Mouse (Mus musculus) cerebellum, adult 18-20 months (tissue): Measurements from ENCODE around the gene Steap4.
"Not testable (repeated sequence)": the region's sequence is repeated elsewhere in the genome, so short reads cannot be mapped to it uniquely, and the experiment has no call there.

ENCODE experiments used
- DNase-seq, 2 experiments: peaks; one replicate each; pipeline ENCODE4 v3.0.0; 2021

Gene Steap4

GRCm38 (mm10) chr5:7991631-7992030 lies 31.4 kb downstream of the Steap4 start:
- not testable (repeated sequence) for DNase-seq

- no peak for DNase-seq
Observed at GRCm38 (mm10) chr5:7993766-7994165, 33.5 kb downstream of the Steap4 start.

GRCm38 (mm10) chr5:7995288-7995897 lies 35.1 kb downstream of the Steap4 start:
- DNase-seq, result no peak

- DNase-seq, result peak; percentile 9 to 21
Observed at GRCm38 (mm10) chr5:7996401-7997044, 36.3 kb downstream of the Steap4 start.

- no peak for DNase-seq
Observed at GRCm38 (mm10) chr5:7997086-7997485, 36.8 kb downstream of the Steap4 start.

- no peak for DNase-seq
Observed at GRCm38 (mm10) chr5:8000466-8000865, 40.2 kb downstream of the Steap4 start.

GRCm38 (mm10) chr5:8002827-8003226 lies 42.6 kb downstream of the Steap4 start:
- DNase-seq, result no peak

- no peak for DNase-seq
Observed at GRCm38 (mm10) chr5:8013276-8013675, 53.0 kb downstream of the Steap4 start.
